Mouse (Mus musculus): Measurements from ENCODE around the gene Nmnat2. TPM values are rescaled to one million over a fixed set of nuclear protein-coding genes. Genes with fewer than 3 reads are reported as not detected.
A peak's percentile ranks its signal among the peaks of the same experiment; 100 is the strongest.

Nmnat2 gene
- 0.58 and 0.84 TPM in 2 replicates for polyA plus RNA-seq (2015; fragmentation: Nextera tagmentation; extraction: Ambion mirVana)

DNA sequence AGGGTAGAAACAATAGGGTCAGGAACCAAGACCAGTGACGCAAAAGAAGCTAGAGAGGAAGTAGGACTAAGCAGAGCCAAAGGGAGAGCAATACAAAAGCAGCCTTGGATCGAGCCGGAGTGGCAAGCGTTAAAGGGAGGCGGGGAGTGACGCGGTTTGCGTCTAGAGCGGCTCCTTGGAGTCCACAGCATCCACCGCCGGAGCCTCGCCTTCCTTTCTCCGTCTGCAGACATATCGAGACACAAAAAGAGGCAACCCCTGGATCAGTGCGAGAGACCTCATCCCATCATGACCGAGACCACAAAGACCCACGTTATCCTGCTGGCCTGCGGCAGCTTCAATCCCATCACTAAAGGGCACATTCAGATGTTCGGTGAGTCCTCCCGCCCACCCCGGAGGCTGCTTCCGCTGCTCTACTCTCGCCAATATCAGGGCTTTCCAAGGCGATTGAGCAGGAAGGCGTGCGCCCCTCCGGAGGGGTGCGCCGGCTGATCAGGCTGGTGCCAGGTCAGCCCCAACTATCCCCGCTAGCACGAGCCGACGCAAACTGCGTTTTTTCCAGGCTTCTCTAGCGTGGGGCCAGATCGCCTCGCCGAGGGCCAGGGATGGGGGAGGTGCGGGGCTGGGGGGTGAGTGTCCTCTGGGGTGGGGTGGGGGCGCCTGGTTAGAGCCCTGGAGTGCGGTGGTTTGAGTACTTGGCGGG is at the start of gene Nmnat2:
Gene Nmnat2, plus strand, starts transcription at position 173 of the 703 bp plus-strand sequence.
- no peak within 1 kb of the TSS for H3K9ac ChIP-seq (ENCODE audit: low read depth, low read length)
- TF ChIP-seq CTCF (IDR thresholded peaks at IDR 0.05; ENCODE audit: low read depth) = no peak
- under 1% methylated on average over 42 of the region's 42 CpGs for WGBS
- H3K9me3 ChIP-seq (replicated peaks; ENCODE audit: low read length) = no peaks in the 10 kb centered on the region
- peak within 1 kb of the TSS; percentile 28 for H3K4me3 ChIP-seq (replicated peaks; ENCODE audit: low read depth, low read length)
- H3K27ac ChIP-seq = no peak within 1 kb of the TSS
- ATAC-seq (replicated peaks; ENCODE audit: low FRiP score, low read depth) (no peak), DNase-seq (ENCODE audit: low spot score) (peak; percentile 13)
- H3K4me2 ChIP-seq (ENCODE audit: low read length) = peak within 1 kb of the TSS; percentile 56
- no peaks in the 10 kb centered on the region for H3K36me3 ChIP-seq (ENCODE audit: insufficient read depth, low read length)
- peaks cover 7% of the 10 kb centered on the region; the same call in 1 of the 2 replicates for H3K4me1 ChIP-seq (replicated peaks; ENCODE audit: insufficient read depth, low read length)
- H3K27me3 ChIP-seq (ENCODE audit: insufficient read depth, low read length) = peaks cover 32% of the 10 kb centered on the region

DNA sequence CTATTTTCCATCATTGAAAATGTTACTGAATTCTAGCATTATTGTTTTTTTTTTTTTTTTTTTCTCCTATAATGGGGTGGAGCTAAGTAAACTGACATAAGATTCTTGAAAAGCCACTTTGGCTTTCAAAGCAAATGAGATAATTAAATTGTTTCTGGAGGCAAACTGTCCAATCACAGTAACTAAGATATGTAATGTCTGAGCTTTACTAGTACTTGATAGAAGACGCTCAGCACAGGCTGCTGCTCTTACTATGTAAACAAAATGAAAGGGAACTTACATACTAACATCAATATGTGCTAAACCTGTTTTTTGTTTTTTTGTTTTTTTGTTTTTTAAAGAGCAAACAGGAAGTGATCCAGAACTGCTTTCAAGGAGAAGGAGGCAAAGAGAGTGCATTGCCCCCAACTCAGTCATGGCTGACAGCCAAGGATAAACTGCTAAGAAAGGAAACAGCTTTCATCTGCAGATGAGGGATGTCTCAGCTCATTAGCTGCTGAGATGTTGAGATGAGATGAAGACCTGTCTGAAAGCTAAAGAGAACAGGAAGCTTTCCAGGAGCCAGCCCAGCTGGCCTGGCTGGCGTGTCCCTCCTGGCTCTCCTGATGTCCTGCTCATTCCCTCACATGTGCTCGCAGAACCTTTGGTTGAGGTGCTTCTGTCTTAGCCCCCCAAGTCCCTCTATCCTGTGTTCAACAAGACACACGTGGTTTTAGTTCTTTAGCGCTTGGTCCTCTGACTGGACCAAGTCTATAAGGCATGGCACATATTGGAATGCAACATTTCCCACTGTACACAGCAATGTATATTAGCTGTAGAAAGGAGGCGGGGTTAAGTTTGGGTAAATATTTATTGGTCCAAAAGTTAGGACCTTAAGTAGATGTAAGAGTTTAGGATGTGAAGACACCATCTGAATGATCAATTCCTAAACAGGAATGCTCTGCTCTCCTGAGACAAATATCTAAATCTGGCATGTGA is 41.0 kb upstream of the Nmnat2 start:
- no peak for TF ChIP-seq CTCF (IDR thresholded peaks at IDR 0.05; ENCODE audit: low read depth)
- Histone ChIP-seq H3K4me1 (replicated peaks; ENCODE audit: insufficient read depth, low read length) (no peaks in the 10 kb centered on the region), H3K27ac (no peak overlapping the region), H3K4me3 (replicated peaks; ENCODE audit: low read depth, low read length) (no peak overlapping the region), H3K9me3 (replicated peaks; ENCODE audit: low read length) (no peaks in the 10 kb centered on the region), H3K36me3 (ENCODE audit: insufficient read depth, low read length) (no peaks in the 10 kb centered on the region), H3K27me3 (ENCODE audit: insufficient read depth, low read length) (no peaks in the 10 kb centered on the region), H3K4me2 (ENCODE audit: low read length) (no peak overlapping the region), H3K9ac (ENCODE audit: low read depth, low read length) (no peak overlapping the region)
- WGBS = 62% methylated on average over 6 of the region's 6 CpGs
- peak; percentile 45 for DNase-seq (ENCODE audit: low spot score)
- ATAC-seq (replicated peaks; ENCODE audit: low FRiP score, low read depth) = no peak

DNA sequence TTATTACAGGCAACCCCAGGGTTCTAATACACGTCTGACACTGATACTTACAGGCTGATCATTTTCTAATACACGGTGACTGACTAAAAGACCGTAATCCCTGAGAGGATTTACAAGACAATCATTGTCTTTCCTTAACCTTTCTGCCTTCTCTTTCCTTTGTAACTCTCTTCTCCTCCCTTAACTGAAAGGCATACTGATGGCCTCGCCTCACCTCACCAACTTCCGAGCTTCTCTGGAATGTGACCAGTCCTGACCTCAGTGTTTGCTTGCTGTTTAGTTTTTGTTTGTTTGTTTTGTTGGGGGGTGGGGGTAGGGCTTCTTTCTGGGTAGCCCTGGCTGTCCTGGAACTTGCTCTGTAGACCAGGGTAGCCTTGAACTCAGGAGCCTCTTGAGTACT is 39.0 kb upstream of the Nmnat2 start:
- TF ChIP-seq CTCF (IDR thresholded peaks at IDR 0.05; ENCODE audit: low read depth) = no peak
- DNase-seq (ENCODE audit: low spot score) = no peak
- WGBS = 28% methylated on average over 5 of the region's 5 CpGs
- Histone ChIP-seq H3K9me3 (replicated peaks; ENCODE audit: low read length) (no peaks in the 10 kb centered on the region), H3K36me3 (ENCODE audit: insufficient read depth, low read length) (no peaks in the 10 kb centered on the region), H3K27ac (no peak overlapping the region), H3K27me3 (ENCODE audit: insufficient read depth, low read length) (no peaks in the 10 kb centered on the region), H3K9ac (ENCODE audit: low read depth, low read length) (no peak overlapping the region), H3K4me3 (replicated peaks; ENCODE audit: low read depth, low read length) (no peak overlapping the region), H3K4me1 (replicated peaks; ENCODE audit: insufficient read depth, low read length) (no peaks in the 10 kb centered on the region), H3K4me2 (ENCODE audit: low read length) (no peak overlapping the region)
- no peak for ATAC-seq (replicated peaks; ENCODE audit: low FRiP score, low read depth)

DNA sequence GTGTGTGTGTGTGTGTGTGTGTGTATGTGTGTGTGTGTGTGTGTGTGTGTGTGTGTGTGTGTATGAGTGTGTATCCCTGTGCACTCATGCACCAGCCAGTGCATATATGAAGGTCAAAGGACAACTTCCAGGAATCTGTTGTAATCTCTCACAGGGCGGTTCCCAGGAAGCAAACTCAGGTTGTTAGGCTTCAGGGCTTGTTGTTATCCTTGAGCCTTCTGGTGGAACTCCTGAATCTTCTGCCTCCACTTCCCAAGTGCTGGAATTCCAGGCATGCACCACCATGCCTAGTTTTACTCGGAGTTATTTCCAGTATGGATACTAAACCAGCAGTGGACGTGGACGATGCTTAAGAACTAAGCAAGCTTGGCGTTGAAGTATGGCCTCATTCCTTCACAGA is 37.9 kb upstream of the Nmnat2 start:
- no peak overlapping the region for H3K4me3 ChIP-seq (replicated peaks; ENCODE audit: low read depth, low read length)
- no peaks in the 10 kb centered on the region for H3K9me3 ChIP-seq (replicated peaks; ENCODE audit: low read length)
- H3K27ac ChIP-seq = no peak overlapping the region
- ATAC-seq (replicated peaks; ENCODE audit: low FRiP score, low read depth) = no peak
- DNase-seq (ENCODE audit: low spot score) = no peak
- no peak overlapping the region for H3K9ac ChIP-seq (ENCODE audit: low read depth, low read length)
- no peaks in the 10 kb centered on the region for H3K27me3 ChIP-seq (ENCODE audit: insufficient read depth, low read length)
- H3K36me3 ChIP-seq (ENCODE audit: insufficient read depth, low read length) = no peaks in the 10 kb centered on the region
- WGBS = 69% methylated on average over 5 of the region's 5 CpGs
- H3K4me1 ChIP-seq (replicated peaks; ENCODE audit: insufficient read depth, low read length) = no peaks in the 10 kb centered on the region
- H3K4me2 ChIP-seq (ENCODE audit: low read length) = no peak overlapping the region
- no peak for TF ChIP-seq CTCF (IDR thresholded peaks at IDR 0.05; ENCODE audit: low read depth)

DNA sequence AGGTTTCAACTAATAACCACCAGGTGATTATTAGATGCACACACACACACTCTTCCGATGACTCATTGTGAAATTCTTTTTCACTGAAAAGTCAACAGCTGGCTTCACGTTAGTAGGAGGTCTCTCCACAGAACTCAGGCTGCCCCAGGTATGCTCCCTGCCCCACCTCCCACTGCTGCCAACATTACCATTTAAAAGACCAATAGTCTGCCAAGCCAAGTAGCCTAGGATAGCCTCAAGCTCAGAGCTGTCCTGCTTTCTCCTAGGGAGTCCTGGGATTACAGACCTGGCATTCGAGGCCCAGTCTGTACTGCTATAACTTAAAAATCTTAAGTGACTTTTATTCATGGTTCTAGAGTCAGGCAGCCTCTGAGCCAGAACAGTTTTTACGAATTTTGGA is 37.2 kb upstream of the Nmnat2 start:
- H3K27me3 ChIP-seq (ENCODE audit: insufficient read depth, low read length) = no peaks in the 10 kb centered on the region
- TF ChIP-seq CTCF (IDR thresholded peaks at IDR 0.05; ENCODE audit: low read depth) = no peak
- no peaks in the 10 kb centered on the region for H3K4me1 ChIP-seq (replicated peaks; ENCODE audit: insufficient read depth, low read length)
- no peak for ATAC-seq (replicated peaks; ENCODE audit: low FRiP score, low read depth)
- no peak overlapping the region for H3K4me3 ChIP-seq (replicated peaks; ENCODE audit: low read depth, low read length)
- H3K9me3 ChIP-seq (replicated peaks; ENCODE audit: low read length) = no peaks in the 10 kb centered on the region
- no peaks in the 10 kb centered on the region for H3K36me3 ChIP-seq (ENCODE audit: insufficient read depth, low read length)
- no peak overlapping the region for H3K27ac ChIP-seq
- WGBS = 69% methylated on average over 4 of the region's 4 CpGs
- DNase-seq (ENCODE audit: low spot score) = no peak
- no peak overlapping the region for H3K4me2 ChIP-seq (ENCODE audit: low read length)
- H3K9ac ChIP-seq (ENCODE audit: low read depth, low read length) = no peak overlapping the region

DNA sequence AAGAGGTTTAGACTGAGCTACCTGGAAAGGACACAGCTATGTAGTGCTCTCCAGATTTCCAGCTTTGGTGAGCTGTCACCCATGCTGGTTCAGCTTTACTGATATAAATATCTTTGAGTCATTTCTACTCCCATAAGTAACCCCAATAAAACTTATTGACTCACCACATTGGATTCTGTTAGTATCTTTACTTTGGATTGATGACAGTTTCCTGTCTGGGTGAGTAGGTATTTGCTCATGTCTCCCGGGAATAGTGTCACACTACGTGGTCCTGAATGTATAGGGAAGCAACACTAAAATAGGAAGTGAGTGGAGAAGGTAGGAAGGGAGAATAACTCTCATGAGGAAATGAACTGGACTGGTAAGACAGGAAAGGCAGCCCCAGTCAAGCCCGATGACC is 33.0 kb upstream of the Nmnat2 start:
- DNase-seq (ENCODE audit: low spot score) (no peak), ATAC-seq (replicated peaks; ENCODE audit: low FRiP score, low read depth) (no peak)
- no peak overlapping the region for H3K4me3 ChIP-seq (replicated peaks; ENCODE audit: low read depth, low read length)
- H3K27ac ChIP-seq = no peak overlapping the region
- no peaks in the 10 kb centered on the region for H3K36me3 ChIP-seq (ENCODE audit: insufficient read depth, low read length)
- TF ChIP-seq CTCF (IDR thresholded peaks at IDR 0.05; ENCODE audit: low read depth) = no peak
- H3K4me1 ChIP-seq (replicated peaks; ENCODE audit: insufficient read depth, low read length) = no peaks in the 10 kb centered on the region
- H3K4me2 ChIP-seq (ENCODE audit: low read length) = no peak overlapping the region
- H3K9ac ChIP-seq (ENCODE audit: low read depth, low read length) = no peak overlapping the region
- H3K27me3 ChIP-seq (ENCODE audit: insufficient read depth, low read length) = no peaks in the 10 kb centered on the region
- no peaks in the 10 kb centered on the region for H3K9me3 ChIP-seq (replicated peaks; ENCODE audit: low read length)
- 68% methylated on average over 3 of the region's 3 CpGs for WGBS
